Mouse (Mus musculus) embryonic fibroblast, embryonic 13.5 days (primary cell): ENCODE measurements around the gene Sidt1.

Experiments used
- CTCF ChIP-seq: IDR thresholded peaks from 2 replicates; pipeline ENCODE4 v1.5.1; 2011; ENCODE audit warnings: mild to moderate bottlenecking, control low read depth, low read length, moderate library complexity, borderline replicate concordance; ENCODE audit not compliant: insufficient read depth
- POLR2A ChIP-seq: IDR thresholded peaks from 2 replicates; pipeline ENCODE4 v1.6.1; 2011; ENCODE audit warnings: low read depth, mild to moderate bottlenecking, control low read depth, low read length, moderate library complexity

GRCm38 (mm10) chr16:44332861-44333284 is at the start of gene Sidt1:
- no peak for TF ChIP-seq CTCF
- no peak for TF ChIP-seq POLR2A
